Mouse (Mus musculus) ovary, postnatal 10 days (tissue): ENCODE data around the gene Amigo3.
A peak's percentile ranks its signal among the peaks of the same experiment; 100 is the strongest.

ENCODE experiments used
- DNase-seq: peaks from one replicate; pipeline ENCODE4 v3.0.0; 2022; ENCODE audit warnings: low spot score

Gene Amigo3

DNA sequence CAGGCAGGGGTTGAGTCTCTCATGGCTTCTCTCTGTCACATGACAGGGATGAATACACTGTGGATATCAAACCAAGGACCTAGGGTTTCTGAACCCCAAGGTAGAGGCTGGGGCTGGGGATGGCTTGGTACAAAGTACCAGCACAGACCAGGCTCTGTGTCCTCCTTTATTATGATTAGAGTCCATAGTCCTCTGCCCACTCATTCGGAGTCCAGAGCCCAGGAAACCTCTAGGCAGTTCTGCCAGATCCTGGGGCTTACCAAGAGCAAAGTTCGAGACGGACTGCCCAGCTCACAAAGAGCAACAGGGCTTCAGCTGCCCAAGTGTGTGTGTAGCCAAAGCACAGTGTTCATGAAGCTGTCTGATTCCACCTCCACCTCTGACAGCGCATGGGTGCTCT, 32.3 kb downstream of the Amigo3 start:
- no peak for DNase-seq

DNA sequence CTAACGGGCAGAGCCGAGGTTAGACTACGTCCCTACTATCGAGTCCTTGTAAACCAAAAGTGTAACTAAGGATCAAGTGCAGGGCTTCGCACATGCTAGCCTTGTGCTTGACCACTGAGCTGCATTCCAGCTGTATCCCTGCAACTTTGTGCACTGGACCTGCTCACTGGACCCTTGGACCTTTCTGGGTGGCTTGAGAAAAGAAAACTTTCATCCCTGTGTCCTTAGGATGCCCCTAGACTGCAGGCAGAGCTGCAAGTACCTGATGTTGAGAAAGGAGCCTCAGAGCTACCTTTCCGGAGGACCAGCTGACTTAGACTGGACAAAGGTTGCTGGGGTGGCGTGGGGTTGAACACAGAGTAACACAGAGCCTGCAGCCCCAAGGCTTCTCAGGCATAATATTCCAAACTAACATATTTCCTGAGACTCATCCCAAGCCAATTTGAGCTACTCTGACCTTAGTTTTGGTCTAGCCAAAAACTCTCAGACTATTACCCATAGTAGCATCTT, 37.7 kb downstream of the Amigo3 start:
- DNase-seq = no peak

DNA sequence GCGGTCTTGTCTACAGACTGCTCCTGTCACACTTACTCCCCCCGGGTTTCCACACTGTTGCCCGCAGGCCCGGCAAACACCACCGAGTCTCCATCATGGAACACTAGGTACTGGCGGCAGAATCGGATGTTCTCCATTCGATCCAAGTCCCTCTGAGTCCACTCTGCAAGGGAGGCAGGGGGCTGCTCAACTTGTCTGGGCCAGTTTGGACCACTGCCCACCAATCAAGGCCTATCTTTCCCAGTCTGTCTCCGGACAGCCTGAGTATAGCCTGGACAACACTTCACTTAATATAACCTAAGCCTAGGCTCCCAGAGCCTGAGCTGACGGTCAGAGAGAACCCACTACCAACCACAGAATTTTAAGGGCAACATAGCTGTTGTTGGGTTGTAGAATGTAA, 40.6 kb downstream of the Amigo3 start:
- no peak for DNase-seq

DNA sequence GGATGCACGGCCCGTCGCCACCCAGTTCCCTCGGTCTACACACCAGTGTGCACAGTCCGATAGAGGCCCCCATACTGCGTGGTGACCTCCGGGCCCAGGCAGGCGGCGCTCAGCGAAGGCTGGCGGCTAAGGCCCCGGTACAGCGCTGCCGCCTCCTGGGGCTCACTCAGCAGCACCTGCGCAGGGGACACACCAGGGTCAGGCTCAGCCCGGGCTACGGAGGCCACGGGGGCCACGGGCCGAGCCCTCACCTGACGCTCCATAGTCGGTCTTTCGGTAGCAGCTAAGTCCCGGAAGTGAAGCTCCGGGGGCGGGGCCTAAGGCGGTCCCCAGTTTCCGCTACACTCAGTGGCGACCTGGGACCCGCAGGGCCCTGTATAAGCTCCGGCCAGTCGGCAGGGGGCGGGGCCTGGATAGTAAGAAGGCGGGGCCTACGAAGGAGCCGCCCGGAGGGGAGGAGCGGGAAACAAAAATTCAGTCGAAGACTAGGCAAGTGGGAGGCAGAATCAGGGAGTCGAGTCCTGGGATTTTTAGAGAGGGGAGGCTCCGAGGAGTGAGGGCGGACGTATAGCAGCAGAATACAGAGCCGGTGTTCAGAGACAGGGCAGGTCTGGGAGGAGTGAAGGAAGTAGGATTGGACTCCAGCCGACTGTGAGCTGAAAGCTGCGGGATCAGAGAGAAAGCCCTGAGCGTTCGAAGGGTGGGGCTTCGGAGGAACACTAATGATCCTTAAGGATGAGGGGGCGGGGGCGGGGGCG, 41.4 kb downstream of the Amigo3 start, which contains the start of gene Apeh:
TSS of gene Apeh (minus strand) at position 423 of the 758 bp plus-strand sequence.
- peak; percentile 79 for DNase-seq

DNA sequence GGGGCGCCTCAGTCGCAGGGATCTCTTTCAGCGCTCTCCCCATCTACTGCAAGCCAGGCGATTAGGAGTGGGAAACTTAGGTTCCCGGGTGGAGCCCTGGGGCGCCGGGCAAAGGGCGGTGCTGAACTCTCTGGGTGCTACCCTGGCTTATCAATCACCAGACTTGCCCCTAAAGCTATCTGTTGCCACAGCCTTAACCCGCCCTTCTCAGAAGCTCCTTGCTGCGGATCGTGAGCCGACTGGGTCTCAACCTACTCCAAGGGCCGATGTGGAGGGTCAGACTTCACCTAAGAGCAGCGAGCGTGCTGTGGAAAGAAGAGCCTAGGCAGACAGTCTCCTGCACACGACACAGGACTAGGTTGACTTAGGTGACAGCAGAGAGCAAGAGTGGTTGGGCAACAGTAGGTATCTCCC, 42.0 kb downstream of the Amigo3 start:
- DNase-seq = no peak

DNA sequence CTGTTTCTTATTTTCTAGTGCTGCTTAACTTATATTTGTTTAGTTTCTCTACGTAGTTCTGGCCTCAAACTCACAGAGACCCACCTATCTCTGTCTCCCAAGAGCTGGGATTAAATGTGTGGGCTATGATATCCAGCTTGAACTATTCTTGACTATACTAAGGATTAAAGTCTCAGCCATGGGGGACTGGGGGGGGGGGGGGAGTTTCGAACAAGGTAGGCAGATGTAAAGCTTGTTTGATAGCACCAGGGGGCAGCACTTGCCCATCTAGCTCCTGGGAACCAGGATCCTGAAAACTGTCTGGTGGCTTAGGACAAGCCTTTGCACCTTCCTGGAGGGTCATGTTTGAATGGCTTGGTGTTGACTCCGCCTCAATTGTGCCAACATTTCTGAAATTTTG, 42.6 kb downstream of the Amigo3 start:
- no peak for DNase-seq

DNA sequence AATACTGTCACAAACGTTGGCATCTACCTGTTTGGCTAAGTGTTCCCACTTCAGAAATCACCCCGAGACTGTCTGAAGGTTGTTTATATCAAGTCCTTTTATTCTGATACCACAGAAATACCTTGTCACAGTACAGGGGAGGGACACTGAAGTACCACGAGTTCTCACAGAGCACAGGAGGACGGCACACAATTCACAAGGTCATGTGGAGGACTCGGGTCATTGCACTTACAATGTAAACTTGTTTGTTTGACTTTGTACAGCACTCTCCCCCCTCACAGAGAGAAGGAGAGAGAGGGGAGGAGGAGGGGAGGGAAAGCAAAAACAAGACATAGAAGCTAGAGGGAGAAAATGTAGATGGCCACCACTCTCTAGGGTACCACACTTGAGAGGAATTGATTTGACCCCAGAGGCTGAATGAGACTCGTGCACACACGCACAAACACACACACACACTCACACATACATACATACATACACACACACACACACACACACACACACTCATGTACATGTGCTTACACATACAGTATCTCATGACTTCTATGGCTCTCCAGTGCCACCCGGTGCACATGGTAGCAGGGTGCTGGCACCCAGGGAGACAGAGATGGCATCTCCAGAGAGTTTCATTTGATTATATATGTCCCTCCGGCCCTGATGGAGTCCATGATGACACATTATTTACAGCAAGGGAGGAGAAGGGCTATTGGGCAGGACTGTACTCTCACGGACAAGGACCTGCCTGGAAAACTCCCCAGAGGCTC, 43.2 kb downstream of the Amigo3 start:
- DNase-seq = no peak

DNA sequence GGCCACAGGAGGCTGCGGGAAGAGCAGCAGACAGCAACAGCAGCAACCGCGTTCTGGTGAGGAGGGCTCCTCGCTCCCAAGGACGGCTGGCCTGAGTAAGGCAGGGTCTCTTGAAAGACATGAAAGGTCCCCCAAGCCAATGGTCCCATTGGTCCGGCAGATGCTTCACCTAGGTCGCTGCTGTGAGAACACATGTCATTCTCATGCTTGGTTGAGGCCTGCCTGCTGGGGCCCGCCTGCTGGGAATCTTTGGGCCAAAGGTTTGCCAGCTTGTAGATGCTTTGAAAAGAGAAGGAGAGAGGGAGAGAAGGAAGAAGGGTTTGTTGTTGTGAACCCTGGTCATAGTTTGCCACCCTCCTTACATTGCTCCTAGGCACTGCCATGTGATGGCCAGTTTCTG, 46.7 kb downstream of the Amigo3 start:
- DNase-seq = no peak

DNA sequence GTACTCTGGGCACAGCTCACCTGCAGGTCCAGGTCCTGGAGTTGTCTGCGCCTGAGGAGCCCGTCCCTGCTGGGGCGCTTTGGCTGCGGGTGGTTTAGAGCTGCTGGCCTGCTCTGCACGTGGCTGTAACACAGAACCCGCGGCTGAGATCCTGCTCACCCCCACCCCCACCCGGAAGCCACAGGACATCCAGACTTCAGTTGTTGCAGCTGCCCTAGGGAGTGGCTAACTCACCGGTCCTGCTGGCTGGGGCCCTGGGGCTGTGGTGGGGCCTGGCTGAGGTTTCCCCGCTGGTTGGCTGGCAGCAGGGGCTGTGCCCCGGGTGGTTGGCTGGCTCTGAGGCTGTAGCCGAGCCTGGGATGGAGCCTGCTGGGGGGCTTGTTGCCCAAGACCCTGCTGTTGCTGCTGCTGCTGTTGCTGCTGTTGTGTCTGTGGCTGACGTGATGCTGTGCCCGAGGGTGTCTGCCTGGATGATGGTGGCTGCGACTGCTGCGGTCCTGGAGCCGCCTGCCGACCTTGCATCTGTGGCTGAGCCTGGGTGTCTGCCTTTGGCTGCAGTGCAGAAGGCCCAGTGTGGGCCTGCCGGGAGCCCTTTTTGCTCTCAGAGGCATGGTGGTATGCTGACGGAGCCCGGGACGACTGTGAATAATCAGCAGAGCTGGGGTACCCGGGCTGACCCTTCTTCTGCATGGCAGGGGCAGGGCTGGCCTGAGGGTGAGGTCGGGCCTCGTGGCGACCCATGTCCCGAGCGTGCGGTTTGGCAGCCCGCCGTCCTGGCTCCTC, 52.0 kb downstream of the Amigo3 start:
- DNase-seq = no peak
